8 mouse cellular contexts compared by ENCODE assay signal in genomic region chr12:112679027-112679996, GRCm38 (mm10). TPM values are rescaled to one million over a fixed set of nuclear protein-coding genes. Genes with fewer than 3 reads are reported as not detected.
DNase-seq lines count a peak whose midpoint lies in the region; ATAC-seq and TF ChIP-seq lines count a peak whose summit lies in the region.

No protein-coding gene starts in this region.

- peak overlapping the region; percentile 76 for H3K4me2 ChIP-seq in heart, embryonic 16.5 days (ENCODE audit: low read depth, low read length)
- H3K4me2 ChIP-seq in limb, embryonic 14.5 days (replicated peaks; ENCODE audit: low read depth, low read length, severe bottlenecking): peak overlapping the region; percentile 96
- peak overlapping the region; percentile 93 for H3K4me2 ChIP-seq in midbrain, embryonic 16.5 days (ENCODE audit: low read length)

- peak; percentile 4; the same call in 1 of the 2 replicates for ATAC-seq in heart, embryonic 16.5 days (replicated peaks; ENCODE audit: extremely low read depth, insufficient read depth, low FRiP score)
- ATAC-seq in limb, embryonic 14.5 days (ENCODE audit: low FRiP score, low read depth): peak; percentile 8; the same call in 1 of the 2 replicates
- peak; percentile 17; the same call in 1 of the 2 replicates for ATAC-seq in midbrain, embryonic 16.5 days

- H3K9me3 ChIP-seq in heart, embryonic 16.5 days (replicated peaks; ENCODE audit: control insufficient read depth, low read length): no peaks in the 10 kb centered on the region
- H3K9me3 ChIP-seq in limb, embryonic 14.5 days (ENCODE audit: control insufficient read depth, low read length): no peaks in the 10 kb centered on the region
- H3K9me3 ChIP-seq in midbrain, embryonic 16.5 days (replicated peaks; ENCODE audit: control insufficient read depth, low read length, poor library complexity, severe bottlenecking): no peaks in the 10 kb centered on the region

- H3K27me3 ChIP-seq in heart, embryonic 16.5 days (ENCODE audit: control insufficient read depth, insufficient read depth, low read length): peaks cover 12% of the 10 kb centered on the region
- peaks cover 33% of the 10 kb centered on the region for H3K27me3 ChIP-seq in limb, embryonic 14.5 days (ENCODE audit: control insufficient read depth, insufficient read depth, low read length)
- H3K27me3 ChIP-seq in midbrain, embryonic 16.5 days (ENCODE audit: control insufficient read depth, insufficient read depth, low read depth, low read length): peaks cover 27% of the 10 kb centered on the region

- peak overlapping the region; percentile 77 for H3K4me3 ChIP-seq in gastrocnemius, adult 2 months
- peak overlapping the region; percentile 62 for H3K4me3 ChIP-seq in bone marrow, adult 2 months (replicated peaks; ENCODE audit: control insufficient read depth, low read depth, low read length)
- H3K4me3 ChIP-seq in heart, embryonic 16.5 days (ENCODE audit: low read length): peak overlapping the region; percentile 61
- peak overlapping the region; percentile 53 for H3K4me3 ChIP-seq in limb, embryonic 14.5 days (replicated peaks; ENCODE audit: low read length)
- H3K4me3 ChIP-seq in midbrain, embryonic 16.5 days (ENCODE audit: low read depth, low read length): peak overlapping the region; percentile 50

- TF ChIP-seq POLR2A in bone marrow, adult 2 months (IDR thresholded peaks at IDR 0.05; ENCODE audit: borderline replicate concordance, control insufficient read depth, low read depth, low read length): no peak
- no peak for TF ChIP-seq POLR2A in limb, embryonic 14.5 days (IDR thresholded peaks at IDR 0.05; ENCODE audit: borderline replicate concordance, extremely low read depth, insufficient read depth, insufficient read length)

- intact Hi-C loops in gastrocnemius, adult 2 months (cut with DNase I): no loop called here
- intact Hi-C loops in gastrocnemius, postnatal 36 days (cut with DNase I): no loop called here

- H3K36me3 ChIP-seq in heart, embryonic 16.5 days (ENCODE audit: control insufficient read depth, insufficient read depth): no peaks in the 10 kb centered on the region
- H3K36me3 ChIP-seq in limb, embryonic 14.5 days (ENCODE audit: control insufficient read depth, insufficient read depth, low read length): no peaks in the 10 kb centered on the region
- H3K36me3 ChIP-seq in midbrain, embryonic 16.5 days (ENCODE audit: control insufficient read depth, insufficient read depth, low read length): no peaks in the 10 kb centered on the region

- H3K9ac ChIP-seq in heart, embryonic 16.5 days (ENCODE audit: low read length): peak overlapping the region; percentile 83
- peak overlapping the region; percentile 56 for H3K9ac ChIP-seq in limb, embryonic 14.5 days (ENCODE audit: low read depth, low read length, severe bottlenecking)
- peak overlapping the region; percentile 66 for H3K9ac ChIP-seq in midbrain, embryonic 16.5 days (ENCODE audit: low read depth, low read length)

- H3K27ac ChIP-seq in gastrocnemius, adult 2 months: peak overlapping the region; percentile 83
- peak overlapping the region; percentile 66 for H3K27ac ChIP-seq in bone marrow, adult 2 months (ENCODE audit: control insufficient read depth, insufficient read depth, low read depth, low read length, poor library complexity)
- peak overlapping the region; percentile 83 for H3K27ac ChIP-seq in heart, embryonic 16.5 days (ENCODE audit: low read length)
- H3K27ac ChIP-seq in limb, embryonic 14.5 days (replicated peaks; ENCODE audit: low read depth, low read length): no peak overlapping the region
- no peak overlapping the region for H3K27ac ChIP-seq in midbrain, embryonic 16.5 days (ENCODE audit: low read length)

- TF ChIP-seq CTCF in gastrocnemius, adult 2 months (IDR thresholded peaks at IDR 0.05): no peak
- TF ChIP-seq CTCF in bone marrow, adult 2 months (IDR thresholded peaks at IDR 0.05; ENCODE audit: control insufficient read depth, insufficient read depth, low read length): no peak

- peak; percentile 52 for DNase-seq in gastrocnemius, adult 2 months
- no peak for DNase-seq in gastrocnemius, postnatal 36 days
- DNase-seq in limb, embryonic 14.5 days (ENCODE audit: low spot score): no peak
- peak; percentile 63 for DNase-seq in yolk sac, embryonic 10.5 days (ENCODE audit: low spot score)
- DNase-seq in left cerebral cortex, adult 9 months (ENCODE audit: low spot score in 2 of 2): no peak

- no peaks in the 10 kb centered on the region; the same call in 1 of the 2 replicates for H3K4me1 ChIP-seq in bone marrow, adult 2 months (ENCODE audit: control insufficient read depth, insufficient read depth, low read length)
- H3K4me1 ChIP-seq in heart, embryonic 16.5 days (ENCODE audit: control insufficient read depth, insufficient read depth, low read length): peaks cover 23% of the 10 kb centered on the region
- peaks cover 10% of the 10 kb centered on the region; the same call in 1 of the 2 replicates for H3K4me1 ChIP-seq in limb, embryonic 14.5 days (ENCODE audit: control insufficient read depth, insufficient read depth, low read length)
- H3K4me1 ChIP-seq in midbrain, embryonic 16.5 days (ENCODE audit: control insufficient read depth, insufficient read depth, low read length): peaks cover 18% of the 10 kb centered on the region

- 8% methylated on average over 71 of the region's 87 CpGs for WGBS in bone marrow, adult 2 months
- 5% methylated on average over 71 of the region's 87 CpGs for WGBS in heart, embryonic 16.5 days
- WGBS in limb, embryonic 14.5 days: 5% methylated on average over 39 of the region's 87 CpGs
- 3% methylated on average over 70 of the region's 87 CpGs for WGBS in midbrain, embryonic 16.5 days

RNA-seq across cellular contexts. Expression of gene Zbtb42, which starts 0.7 kb away (rescaled TPM):
- total RNA-seq in gastrocnemius, adult 2 months (2021): under 1 TPM; 0.64 to 0.81 TPM
- 1 to 10 TPM in 1 of 2 experiments, under 1 TPM in 1; 0.79 to 1.1 TPM for total RNA-seq in gastrocnemius, postnatal 36 days (2021)
- 2.6 and 5.1 TPM in 2 replicates for polyA plus RNA-seq in bone marrow, adult 2 months (2011; ENCODE audit: insufficient read depth, insufficient read length, low replicate concordance, missing spikeins)
- polyA plus RNA-seq in heart, embryonic 16.5 days (2015; fragmentation: Nextera tagmentation; extraction: Ambion mirVana): 4.9 and 6.9 TPM in 2 replicates
- 2.5 and 3.3 TPM in 2 replicates for polyA plus RNA-seq in limb, embryonic 14.5 days (2012; rRNA removed)
- polyA plus RNA-seq in limb, embryonic 14.5 days (2014; fragmentation: Nextera tagmentation; extraction: Ambion mirVana): 1.9 and 2.5 TPM in 2 replicates
- polyA plus RNA-seq in midbrain, embryonic 16.5 days (2015; fragmentation: Nextera tagmentation; extraction: Ambion mirVana): 0.73 and 1.2 TPM in 2 replicates

RNA-seq across cellular contexts. Expression of gene Akt1, which starts 4.6 kb away (rescaled TPM):
- total RNA-seq in gastrocnemius, adult 2 months (2021): 10 to 100 TPM; 50.9 to 59.3 TPM
- 10 to 100 TPM; 49.9 to 55.7 TPM for total RNA-seq in gastrocnemius, postnatal 36 days (2021)
- polyA plus RNA-seq in bone marrow, adult 2 months (2011; ENCODE audit: insufficient read depth, insufficient read length, low replicate concordance, missing spikeins): 39.8 and 56.1 TPM in 2 replicates
- 51.4 and 56.7 TPM in 2 replicates for polyA plus RNA-seq in heart, embryonic 16.5 days (2015; fragmentation: Nextera tagmentation; extraction: Ambion mirVana)
- polyA plus RNA-seq in limb, embryonic 14.5 days (2012; rRNA removed): 305 and 332 TPM in 2 replicates
- polyA plus RNA-seq in limb, embryonic 14.5 days (2014; fragmentation: Nextera tagmentation; extraction: Ambion mirVana): 148 and 181 TPM in 2 replicates
- 58.7 and 60.4 TPM in 2 replicates for polyA plus RNA-seq in midbrain, embryonic 16.5 days (2015; fragmentation: Nextera tagmentation; extraction: Ambion mirVana)

RNA-seq across cellular contexts. Expression of gene Siva1, which starts 34.8 kb away (rescaled TPM):
- total RNA-seq in gastrocnemius, adult 2 months (2021): 10 to 100 TPM; 18.6 to 25.3 TPM
- 10 to 100 TPM; 12.6 to 17.0 TPM for total RNA-seq in gastrocnemius, postnatal 36 days (2021)
- 47.7 and 81.1 TPM in 2 replicates for polyA plus RNA-seq in bone marrow, adult 2 months (2011; ENCODE audit: insufficient read depth, insufficient read length, low replicate concordance, missing spikeins)
- polyA plus RNA-seq in heart, embryonic 16.5 days (2015; fragmentation: Nextera tagmentation; extraction: Ambion mirVana): 117 and 139 TPM in 2 replicates
- 179 and 184 TPM in 2 replicates for polyA plus RNA-seq in limb, embryonic 14.5 days (2012; rRNA removed)
- 282 and 284 TPM in 2 replicates for polyA plus RNA-seq in limb, embryonic 14.5 days (2014; fragmentation: Nextera tagmentation; extraction: Ambion mirVana)
- polyA plus RNA-seq in midbrain, embryonic 16.5 days (2015; fragmentation: Nextera tagmentation; extraction: Ambion mirVana): 41.7 and 44.1 TPM in 2 replicates

RNA-seq across cellular contexts. Expression of gene Cep170b, which starts 40.9 kb away (rescaled TPM):
- total RNA-seq in gastrocnemius, adult 2 months (2021): 10 to 100 TPM in 1 of 2 experiments, 1 to 10 TPM in 1; 9.8 to 13.6 TPM
- 10 to 100 TPM; 11.2 to 12.3 TPM for total RNA-seq in gastrocnemius, postnatal 36 days (2021)
- polyA plus RNA-seq in bone marrow, adult 2 months (2011; ENCODE audit: insufficient read depth, insufficient read length, low replicate concordance, missing spikeins): 0.29 and 5.8 TPM in 2 replicates
- polyA plus RNA-seq in heart, embryonic 16.5 days (2015; fragmentation: Nextera tagmentation; extraction: Ambion mirVana): 4.3 and 5.1 TPM in 2 replicates
- polyA plus RNA-seq in limb, embryonic 14.5 days (2012; rRNA removed): 30.1 and 36.9 TPM in 2 replicates
- polyA plus RNA-seq in limb, embryonic 14.5 days (2014; fragmentation: Nextera tagmentation; extraction: Ambion mirVana): 21.3 and 23.6 TPM in 2 replicates
- polyA plus RNA-seq in midbrain, embryonic 16.5 days (2015; fragmentation: Nextera tagmentation; extraction: Ambion mirVana): 36.0 and 39.4 TPM in 2 replicates

RNA-seq across cellular contexts. Expression of gene Adssl1, which starts 59.5 kb away (rescaled TPM):
- 1,000 to 10,000 TPM; 1,028 to 1,061 TPM for total RNA-seq in gastrocnemius, adult 2 months (2021)
- total RNA-seq in gastrocnemius, postnatal 36 days (2021): 100 to 1,000 TPM; 904 to 982 TPM
- 21.0 and 44.8 TPM in 2 replicates for polyA plus RNA-seq in bone marrow, adult 2 months (2011; ENCODE audit: insufficient read depth, insufficient read length, low replicate concordance, missing spikeins)
- polyA plus RNA-seq in heart, embryonic 16.5 days (2015; fragmentation: Nextera tagmentation; extraction: Ambion mirVana): 108 and 118 TPM in 2 replicates
- 11.8 and 18.9 TPM in 2 replicates for polyA plus RNA-seq in limb, embryonic 14.5 days (2012; rRNA removed)
- polyA plus RNA-seq in limb, embryonic 14.5 days (2014; fragmentation: Nextera tagmentation; extraction: Ambion mirVana): 13.3 and 15.0 TPM in 2 replicates
- 4.0 and 4.2 TPM in 2 replicates for polyA plus RNA-seq in midbrain, embryonic 16.5 days (2015; fragmentation: Nextera tagmentation; extraction: Ambion mirVana)

Comparison
In these comparisons a context has a peak if more than half of its experiments do, and no peak if none do; other contexts are left out.
1. DNase-seq: peak in gastrocnemius, adult 2 months (single experiment) and yolk sac, embryonic 10.5 days (single experiment); none in gastrocnemius, postnatal 36 days (0 of 2), limb, embryonic 14.5 days (single experiment) and left cerebral cortex, adult 9 months (0 of 2).
2. H3K27ac ChIP-seq: peak in gastrocnemius, adult 2 months (single experiment), bone marrow, adult 2 months (single experiment) and heart, embryonic 16.5 days (single experiment); none in limb, embryonic 14.5 days (single experiment) and midbrain, embryonic 16.5 days (single experiment).
3. Peak in every context shown above with its lines, with median percentiles within 50 percentile points of each other: H3K4me3 ChIP-seq, ATAC-seq, H3K4me2 ChIP-seq and H3K9ac ChIP-seq.